Mouse (Mus musculus) G1E (cell line): ENCODE measurements around the gene Fam189a1.

Experiments
- CTCF ChIP-seq: IDR thresholded peaks from 2 replicates; pipeline ENCODE4 v1.5.1; 2012; ENCODE audit warnings: low read depth, low read length, inconsistent platforms, mixed read lengths
- GATA1 ChIP-seq: IDR thresholded peaks from 2 replicates; pipeline ENCODE4 v1.6.1; 2012; ENCODE audit warnings: borderline replicate concordance, low read length, inconsistent platforms, mixed read lengths
- POLR2AphosphoS5 ChIP-seq: IDR thresholded peaks from 2 replicates; pipeline ENCODE4 v1.6.1; 2012; ENCODE audit warnings: low read depth, low read length, inconsistent platforms; ENCODE audit not compliant: insufficient replicate concordance

- TF ChIP-seq CTCF, result no peak
- TF ChIP-seq GATA1, result no peak
- no peak for TF ChIP-seq POLR2AphosphoS5
Observed at GRCm38 (mm10) chr7:65157031-65158025, 958 bp upstream of the Fam189a1 start.
